Mouse (Mus musculus) ES-E14 (cell line): Measurements from ENCODE around the gene Plxna1. TPM values are rescaled to one million over a fixed set of nuclear protein-coding genes. Genes with fewer than 3 reads are reported as not detected.

Source experiments
- DNase-seq: peaks from one replicate; pipeline ENCODE4 v3.0.0-alpha.2; 2013; ENCODE audit warnings: low read depth, low spot score
- H3K27ac ChIP-seq: 2 replicates; pipeline ENCODE4 v1.5.1; 2012; ENCODE audit warnings: low read depth, mild to moderate bottlenecking, low read length, moderate library complexity, mixed read lengths; ENCODE audit not compliant: poor library complexity, insufficient read depth, severe bottlenecking
- H3K36me3 ChIP-seq: 2 replicates; pipeline ENCODE4 v1.6.1; 2012; ENCODE audit warnings: mild to moderate bottlenecking, low read length, moderate library complexity, mixed read lengths; ENCODE audit not compliant: control insufficient read depth, poor library complexity, insufficient read depth, severe bottlenecking
- H3K4me1 ChIP-seq, 2 experiments: fragments of 150-350 bp in 1 of 2; sonication (generic) in 1 of 2; 2 replicates each; pipeline ENCODE4 v1.6.1; 2012; ENCODE audit warnings: low read length in 2 of 2, mild to moderate bottlenecking in 1 of 2, mixed read lengths in 1 of 2; ENCODE audit not compliant: control insufficient read depth in 2 of 2, insufficient read depth in 2 of 2, poor library complexity in 1 of 2
- H3K4me3 ChIP-seq, 2 experiments: fragments of 150-350 bp in 1 of 2; sonication (generic) in 1 of 2; 2 replicates each; pipeline ENCODE4 v1.5.1; 2012; ENCODE audit warnings: low read length in 2 of 2, low read depth in 1 of 2, mild to moderate bottlenecking in 1 of 2, mixed read lengths in 1 of 2; ENCODE audit not compliant: insufficient read depth in 1 of 2, poor library complexity in 1 of 2, severe bottlenecking in 1 of 2
- H3K9ac ChIP-seq: 2 replicates; pipeline ENCODE4 v1.6.1; 2012; ENCODE audit warnings: low read depth, mild to moderate bottlenecking, low read length, mixed read lengths; ENCODE audit not compliant: poor library complexity, insufficient read depth, severe bottlenecking
- H3K9me3 ChIP-seq: fragments of 150-350 bp; sonication (generic); 2 replicates; pipeline ENCODE4 v1.6.1; 2012; ENCODE audit warnings: low read depth, mild to moderate bottlenecking, low read length; ENCODE audit not compliant: control insufficient read depth, insufficient read depth
- CHD2 ChIP-seq: IDR thresholded peaks from 2 replicates; pipeline ENCODE4 v1.6.1; 2014; ENCODE audit warnings: mild to moderate bottlenecking, low read depth, low read length, inconsistent platforms
- HCFC1 ChIP-seq: IDR thresholded peaks from 2 replicates; pipeline ENCODE4 v1.6.1; 2012; ENCODE audit warnings: low read length, inconsistent platforms, borderline replicate concordance; ENCODE audit not compliant: insufficient read depth
- MAFK ChIP-seq: IDR thresholded peaks from 2 replicates; pipeline ENCODE4 v1.6.1; 2014; ENCODE audit warnings: mild to moderate bottlenecking, low read depth, low read length, inconsistent platforms; ENCODE audit not compliant: insufficient read depth
- ZC3H11A ChIP-seq: IDR thresholded peaks from 2 replicates; pipeline ENCODE4 v1.6.1; 2012; ENCODE audit warnings: low read depth, mild to moderate bottlenecking, inconsistent platforms, low read length, borderline replicate concordance
- ZNF384 ChIP-seq: IDR thresholded peaks from 2 replicates; pipeline ENCODE4 v1.6.1; 2012; ENCODE audit warnings: low read depth, low read length, inconsistent platforms
- in situ Hi-C, 2 experiments: fragments of 600-800 bp; cut with MboI; formaldehyde crosslinking; loops; one replicate each; pipeline ENCODE4 v1.15.1; 2025; ENCODE audit warnings: low sequenced_read_pairs in 2 of 2, inconsistent platforms in 1 of 2; ENCODE audit not compliant: unreplicated experiment in 2 of 2
- total RNA-seq: library from RNA; depleted of rRNA; stranded (reverse); fragments of 300-350 nt; gene quantifications from 2 replicates; pipeline ENCODE4 v1.2.3, GENCODE M21; 2012

The Plxna1 gene
- total RNA-seq, 1 experiment: 94.0 TPM

- peaks cover 0 to 45% of the 10 kb centered on the region in 2 experiments; a peak in 3 of 4 replicates for H3K4me1 ChIP-seq
- peaks cover 2% of the 10 kb centered on the region; the same call in 1 of the 2 replicates for H3K36me3 ChIP-seq
- no peaks in the 10 kb centered on the region for H3K9me3 ChIP-seq
- in situ Hi-C loops: no loop called here
- no peak overlapping the region for H3K4me3 ChIP-seq
- H3K27ac ChIP-seq: peak overlapping the region; percentile 41
- no peak for TF ChIP-seq HCFC1
- no peak for TF ChIP-seq ZNF384
- no peak for TF ChIP-seq CHD2
- TF ChIP-seq ZC3H11A: no peak
- TF ChIP-seq MAFK: no peak
- H3K9ac ChIP-seq: no peak overlapping the region
- peak; percentile 85 for DNase-seq
Observed at GRCm38 (mm10) chr6:89286700-89287428, 75.6 kb downstream of the Plxna1 start.

- Histone ChIP-seq H3K4me1 (peaks cover 0 to 46% of the 10 kb centered on the region in 2 experiments; a peak in 2 of 4 replicates), H3K36me3 (peaks cover 2% of the 10 kb centered on the region; the same call in 1 of the 2 replicates), H3K27ac (peak overlapping the region; percentile 41), H3K9me3 (no peaks in the 10 kb centered on the region), H3K4me3 (no peak overlapping the region), H3K9ac (peak overlapping the region; percentile 53; the same call in 1 of the 2 replicates)
- in situ Hi-C loops: no loop called here
- no peak for DNase-seq
- TF ChIP-seq ZNF384 (no peak), CHD2 (no peak), HCFC1 (no peak), MAFK (no peak), ZC3H11A (no peak)
Observed at GRCm38 (mm10) chr6:89286286-89286655, 76.1 kb downstream of the Plxna1 start.

GRCm38 (mm10) chr6:89285561-89286285, 76.7 kb downstream of the Plxna1 start:
- peaks cover 0 to 41% of the 10 kb centered on the region in 2 experiments; a peak in 2 of 4 replicates for H3K4me1 ChIP-seq

GRCm38 (mm10) chr6:89285116-89285515, 77.3 kb downstream of the Plxna1 start:
- in situ Hi-C loops: no loop called here
- no peak overlapping the region for H3K9ac ChIP-seq
- peaks cover 2% of the 10 kb centered on the region; the same call in 1 of the 2 replicates for H3K36me3 ChIP-seq
- H3K4me3 ChIP-seq: no peak overlapping the region
- peaks cover 0 to 39% of the 10 kb centered on the region in 2 experiments; a peak in 2 of 4 replicates for H3K4me1 ChIP-seq
- no peak overlapping the region for H3K27ac ChIP-seq
- TF ChIP-seq CHD2 (no peak), HCFC1 (no peak), ZC3H11A (no peak), ZNF384 (no peak), MAFK (no peak)
- DNase-seq: peak; percentile 17
- H3K9me3 ChIP-seq: no peaks in the 10 kb centered on the region

More at GRCm38 (mm10) chr6:89285561-89286285, 76.7 kb downstream of the Plxna1 start:
- in situ Hi-C loops: no loop called here
- H3K9ac ChIP-seq: peak overlapping the region; percentile 53
- no peak overlapping the region for H3K4me3 ChIP-seq
- DNase-seq: no peak
- H3K27ac ChIP-seq: peak overlapping the region; percentile 63; the same call in 1 of the 2 replicates
- H3K9me3 ChIP-seq: no peaks in the 10 kb centered on the region
- H3K36me3 ChIP-seq: peaks cover 2% of the 10 kb centered on the region; the same call in 1 of the 2 replicates
- TF ChIP-seq ZNF384 (peak; percentile 73; the same call in 1 of the 2 replicates), MAFK (no peak)
